Mouse (Mus musculus) thymus, postnatal 25 days (tissue): ENCODE measurements around the gene Gorasp2.

Experiments
- DNase-seq: peaks from one replicate; pipeline ENCODE4 v3.0.0; 2022

Gorasp2 gene

DNA sequence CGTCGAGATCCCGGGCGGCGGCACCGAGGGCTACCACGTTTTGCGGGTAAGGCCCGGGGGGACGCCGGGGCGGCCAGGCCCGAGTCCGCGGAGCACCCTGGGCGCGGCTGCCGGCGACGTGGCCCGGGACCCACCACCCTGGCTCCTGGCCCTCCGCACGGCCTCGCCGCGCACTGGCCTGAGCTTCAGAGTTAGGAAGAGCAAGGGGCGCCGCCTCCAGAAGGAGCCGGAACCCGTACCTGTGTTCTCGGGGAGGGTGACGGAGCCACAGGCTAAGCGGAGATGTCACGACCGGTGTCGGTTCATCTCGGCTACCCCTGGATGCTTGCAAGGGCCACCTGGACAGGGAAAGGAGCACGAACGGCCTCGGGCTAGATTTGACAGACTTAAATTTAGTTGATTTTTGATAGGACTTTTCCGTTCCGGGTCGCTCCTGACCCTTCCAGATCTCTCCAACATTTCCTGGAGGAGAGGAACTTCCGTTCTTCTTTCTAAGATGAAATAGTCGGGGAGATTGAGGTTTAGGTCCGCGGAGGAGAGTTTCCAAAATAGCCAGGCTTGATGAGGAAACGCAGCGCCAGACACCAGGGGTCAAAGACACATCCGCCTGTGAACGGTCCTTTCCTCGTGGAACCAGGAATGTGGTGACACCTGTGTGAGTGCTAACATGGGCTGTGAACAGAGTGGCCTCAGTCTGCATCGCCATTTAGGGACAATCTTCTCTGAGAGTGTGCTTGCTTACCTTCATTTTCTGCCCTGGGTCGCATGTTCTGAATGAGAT lies 529 bp downstream of the Gorasp2 start, which contains the start of gene Gm26558:
Gene Gm26558 (minus strand): TSS at position 394 of the 781 bp plus-strand sequence.
- DNase-seq: no peak

DNA sequence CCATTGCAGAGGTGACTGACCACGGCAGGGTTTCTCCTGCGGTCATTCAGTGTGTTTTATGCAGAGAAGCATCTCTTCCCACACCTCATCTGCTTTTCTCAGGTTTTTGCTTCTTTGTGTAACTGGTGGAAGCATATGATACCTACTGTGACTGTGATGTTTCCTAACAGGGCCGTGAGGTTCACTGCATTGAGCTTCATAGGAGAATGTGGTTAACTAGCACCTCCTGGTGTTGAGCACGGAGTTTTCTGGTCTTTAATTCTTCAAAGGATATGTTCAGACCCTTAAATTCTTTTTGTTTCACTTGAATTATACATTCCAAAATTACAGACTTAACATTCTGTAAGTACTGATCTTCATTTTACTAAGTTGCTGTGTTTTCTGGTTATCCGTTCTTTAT lies 2.4 kb downstream of the Gorasp2 start:
- peak; percentile 18 for DNase-seq

- DNase-seq: no peak
Observed at GRCm38 (mm10) chr2:70667016-70667415, 5.6 kb downstream of the Gorasp2 start.

DNA sequence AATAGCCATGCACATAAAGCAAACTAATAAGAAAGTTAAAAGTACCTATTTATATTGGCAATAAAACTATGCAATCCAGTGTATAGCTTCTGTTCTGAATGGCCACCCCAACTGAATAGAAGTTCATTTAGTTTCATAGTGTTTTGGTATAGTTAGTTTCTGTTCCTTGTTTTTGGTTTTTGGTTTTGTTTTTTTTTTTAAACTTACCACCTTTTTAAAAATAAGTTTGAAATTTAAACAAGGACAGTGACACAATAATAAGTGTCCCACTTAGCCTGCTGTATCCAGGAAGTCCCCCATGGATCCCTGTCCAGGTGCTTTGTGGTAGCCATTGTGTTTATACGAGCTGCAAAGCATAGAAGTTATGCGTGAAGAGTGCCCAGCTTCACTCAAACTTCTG lies 7.9 kb downstream of the Gorasp2 start:
- no peak for DNase-seq

DNA sequence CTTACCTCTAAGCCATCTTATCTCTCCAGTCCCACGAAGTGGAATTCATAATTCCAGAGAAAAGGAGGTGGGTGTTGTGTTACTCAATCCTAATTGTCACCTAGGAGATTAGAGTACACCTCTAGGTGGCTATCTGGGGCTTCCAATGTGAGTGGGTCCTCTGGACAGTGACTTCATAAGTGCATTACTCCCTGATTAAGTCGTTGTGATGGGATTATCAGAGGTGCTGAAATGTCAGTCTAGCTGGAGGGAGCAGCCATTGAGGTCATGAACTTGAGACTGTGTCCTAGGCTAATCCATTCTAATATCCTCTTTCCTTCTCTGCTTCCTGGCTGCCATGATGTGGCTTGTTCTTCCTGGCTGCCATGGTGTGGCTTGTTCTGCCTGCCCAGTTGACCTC lies 8.5 kb downstream of the Gorasp2 start:
- no peak for DNase-seq

GRCm38 (mm10) chr2:70672476-70672875 lies 11.1 kb downstream of the Gorasp2 start:
- DNase-seq: no peak

DNA sequence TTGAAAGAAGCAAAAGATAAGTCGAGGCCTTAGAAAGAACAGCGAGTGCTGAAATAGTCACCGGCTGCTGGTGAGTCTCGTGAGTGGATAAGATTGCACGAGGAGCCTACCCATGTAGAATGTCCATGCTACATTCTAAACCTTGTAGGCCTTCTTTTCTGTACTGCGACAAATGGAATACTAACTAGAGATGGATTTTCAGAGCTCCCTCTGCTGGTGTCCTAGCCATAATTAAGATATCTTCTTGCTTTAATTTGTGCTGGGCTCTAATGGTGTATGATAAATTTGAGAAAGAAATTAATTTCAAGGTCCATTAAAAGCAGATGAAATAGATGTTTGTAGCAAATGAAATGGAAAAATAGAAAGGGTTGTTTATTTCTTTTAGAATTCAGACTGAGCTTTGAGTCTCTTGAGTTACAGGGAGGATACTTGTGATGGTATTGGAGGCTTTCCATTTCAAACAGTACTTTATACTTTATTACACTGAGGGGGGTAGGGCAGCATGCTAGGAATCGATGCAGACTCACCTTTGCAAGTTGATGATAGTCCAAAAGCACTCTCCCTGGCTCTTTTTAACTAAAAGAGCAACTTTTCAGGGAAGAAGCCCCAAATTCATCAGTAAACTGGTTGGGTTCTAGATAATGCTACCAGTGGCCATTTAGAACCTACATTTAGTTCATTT lies 12.2 kb downstream of the Gorasp2 start:
- no peak for DNase-seq

DNA sequence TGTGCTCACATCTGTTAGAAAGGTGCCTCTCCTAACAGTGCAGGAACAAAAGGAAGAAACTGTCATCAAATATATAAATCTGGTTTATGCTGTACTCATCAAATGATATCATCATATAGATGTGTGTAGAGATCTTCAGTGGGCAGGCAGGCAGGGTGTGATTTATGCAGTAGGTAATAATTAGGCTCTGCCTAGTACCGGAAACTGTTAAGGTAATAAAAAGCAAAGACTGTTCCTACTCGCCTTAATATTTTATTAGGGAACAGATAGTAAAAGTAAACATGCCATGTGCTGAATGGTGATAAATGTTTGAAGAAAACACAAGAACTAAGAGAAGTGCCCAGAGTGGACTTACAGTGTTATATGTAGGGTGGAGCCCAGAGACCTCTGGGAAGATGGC lies 20.9 kb downstream of the Gorasp2 start:
- no peak for DNase-seq

GRCm38 (mm10) chr2:70688454-70689078 lies 27.2 kb downstream of the Gorasp2 start:
- no peak for DNase-seq

- DNase-seq: no peak
Observed at GRCm38 (mm10) chr2:70690195-70690594, 28.8 kb downstream of the Gorasp2 start.

DNA sequence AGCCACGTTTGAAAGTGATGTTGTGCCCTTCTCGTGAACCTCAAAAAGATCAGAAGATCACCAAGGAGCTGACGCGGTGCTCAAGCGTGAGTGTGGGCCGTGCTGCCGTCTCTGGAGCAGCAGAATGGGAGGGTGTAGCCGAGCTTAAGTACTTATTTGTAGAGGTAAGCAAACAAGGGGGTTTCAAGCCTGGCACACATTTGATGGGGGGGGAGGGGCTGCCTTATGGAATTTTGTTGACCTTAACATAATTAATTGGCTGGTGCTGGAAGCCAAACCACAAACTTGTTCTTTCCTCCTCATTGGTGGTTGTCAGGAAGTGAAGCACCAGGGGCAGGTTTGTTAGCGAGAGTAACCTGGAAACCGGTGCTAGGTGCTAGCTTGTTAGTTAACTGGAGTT lies 34.3 kb downstream of the Gorasp2 start:
- DNase-seq: no peak

DNA sequence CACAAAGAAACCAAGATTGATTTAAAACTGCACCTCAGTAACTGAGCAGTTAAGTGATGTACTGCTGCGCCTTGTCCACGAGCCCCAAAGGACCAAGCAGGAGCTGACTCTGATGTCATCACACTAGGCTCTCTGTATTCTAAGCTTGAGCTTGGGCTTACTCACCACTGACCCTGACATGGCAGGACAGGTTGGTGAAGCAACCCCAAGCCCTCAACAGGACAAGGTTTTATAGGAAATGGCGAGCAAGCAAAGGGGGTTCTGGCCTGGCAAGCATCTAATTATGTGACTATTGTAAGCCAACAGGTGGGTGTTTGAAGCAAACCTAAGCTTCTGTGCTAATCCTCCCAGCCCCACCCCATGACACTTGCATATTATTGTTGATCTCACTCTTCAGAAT lies 39.5 kb downstream of the Gorasp2 start:
- DNase-seq: no peak

DNA sequence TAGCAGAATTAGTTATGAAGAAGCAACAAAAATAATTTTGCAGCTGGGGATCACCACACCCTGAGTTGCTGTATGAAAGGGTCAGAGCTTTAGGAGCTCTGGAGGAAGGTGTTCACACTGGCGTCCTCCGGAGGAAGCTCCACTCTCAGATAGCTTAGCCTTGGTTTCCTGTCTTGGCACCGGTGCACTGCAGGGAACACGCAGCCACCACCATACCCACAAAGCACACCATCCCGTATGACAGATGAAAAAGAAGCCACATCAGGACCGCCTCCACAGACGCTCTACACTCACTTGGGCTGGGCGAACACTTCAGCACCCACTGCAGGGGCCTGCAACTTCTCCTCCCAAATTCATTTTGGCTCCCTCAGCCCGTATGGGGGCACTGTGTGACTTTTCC lies 40.2 kb downstream of the Gorasp2 start:
- DNase-seq: peak; percentile 74

DNA sequence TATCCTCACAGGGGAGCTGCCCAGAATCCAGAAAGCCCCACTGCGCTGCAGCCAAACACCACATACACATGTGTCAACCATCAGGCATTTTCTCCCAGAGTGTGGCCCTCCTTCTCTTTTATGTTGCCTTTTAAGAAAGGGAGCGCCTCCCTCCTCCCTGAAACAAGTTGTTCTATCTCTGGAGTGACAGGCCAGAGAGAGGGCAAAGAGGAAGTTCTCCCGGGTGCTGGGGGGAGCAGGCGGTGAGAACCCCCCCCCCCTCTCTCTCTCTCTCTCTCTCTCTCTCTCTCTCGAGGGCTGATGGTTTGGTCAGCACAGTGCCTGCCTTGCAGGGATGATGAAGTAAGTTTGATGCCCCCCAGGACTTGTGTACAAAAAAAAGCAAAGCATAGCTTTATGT lies 41.0 kb downstream of the Gorasp2 start:
- DNase-seq: no peak

- DNase-seq: no peak
Observed at GRCm38 (mm10) chr2:70708986-70709730, 47.8 kb downstream of the Gorasp2 start.

GRCm38 (mm10) chr2:70710236-70710635 lies 48.9 kb downstream of the Gorasp2 start:
- DNase-seq: no peak

DNA sequence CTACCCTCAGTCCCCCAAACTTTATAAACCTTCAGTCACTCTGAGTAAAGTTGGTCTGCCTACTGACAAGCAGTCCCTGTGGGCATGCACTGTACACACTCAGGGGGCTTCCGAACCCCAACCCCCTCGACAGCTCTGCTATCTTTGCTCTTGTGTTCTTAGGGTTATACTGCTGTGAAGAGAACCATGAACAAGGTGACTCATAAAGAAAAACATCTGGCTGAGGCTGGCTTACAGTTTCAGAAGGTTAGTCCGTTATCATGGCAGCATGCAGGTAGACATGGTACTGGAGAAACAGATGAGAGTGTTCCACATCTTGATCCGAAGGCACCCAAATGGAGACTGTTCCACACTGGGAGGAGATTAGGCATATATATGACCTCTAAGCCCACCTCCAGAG lies 49.5 kb downstream of the Gorasp2 start:
- DNase-seq: no peak

- DNase-seq: no peak
Observed at GRCm38 (mm10) chr2:70723610-70724243, 62.4 kb downstream of the Gorasp2 start.

GRCm38 (mm10) chr2:70727089-70727488 lies 65.7 kb downstream of the Gorasp2 start:
- DNase-seq: no peak

GRCm38 (mm10) chr2:70735534-70735933 lies 74.2 kb downstream of the Gorasp2 start:
- no peak for DNase-seq

DNA sequence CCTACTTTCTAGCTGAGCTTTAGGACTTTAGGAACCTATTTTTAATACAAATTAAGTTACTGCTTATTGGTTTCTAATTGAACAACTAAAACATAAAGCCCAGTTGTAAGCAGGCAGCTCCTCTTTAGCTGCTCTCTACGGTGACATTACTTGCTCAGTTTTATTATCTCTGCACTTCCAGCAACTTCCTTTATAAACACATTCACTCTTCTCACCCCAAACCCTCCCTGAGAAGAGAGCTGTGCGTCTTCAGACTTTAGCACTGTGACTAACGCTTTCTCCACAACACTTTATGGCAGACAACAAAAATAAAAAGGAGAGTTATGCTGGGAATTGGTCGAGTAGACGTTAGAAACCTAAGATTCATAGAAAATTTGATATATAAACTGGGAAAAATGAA lies 74.6 kb downstream of the Gorasp2 start:
- no peak for DNase-seq

DNA sequence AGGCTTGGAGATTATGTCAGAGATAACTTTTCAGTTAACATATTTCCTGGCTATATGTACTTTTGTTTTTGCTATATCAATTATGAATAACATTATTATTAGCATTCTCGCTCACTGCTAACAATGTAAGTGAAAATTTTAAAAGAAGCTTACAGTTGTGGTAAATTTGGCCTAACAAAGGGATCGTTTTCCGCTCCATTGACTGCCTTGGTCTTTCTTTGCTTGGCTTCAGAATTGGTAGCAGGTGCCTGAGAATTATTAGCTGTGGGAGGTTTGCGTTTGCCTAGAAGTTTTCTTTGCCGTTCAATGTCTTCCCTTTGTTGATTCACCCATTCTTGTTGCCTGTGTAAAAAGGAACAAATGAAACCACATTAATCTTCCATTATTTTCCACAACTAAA lies 80.5 kb downstream of the Gorasp2 start:
- no peak for DNase-seq

- DNase-seq: no peak
Observed at GRCm38 (mm10) chr2:70742588-70742987, 81.2 kb downstream of the Gorasp2 start.
